Comparison of ENCODE assay signal across 9 mouse cellular contexts in genomic region chr4:57543692-57544256, GRCm38 (mm10). TPM values are rescaled to one million over a fixed set of nuclear protein-coding genes. Genes with fewer than 3 reads are reported as not detected.
DNase-seq lines count a peak whose midpoint lies in the region; ATAC-seq and TF ChIP-seq lines count a peak whose summit lies in the region.
"Had no signal": no experiment of that assay in that cellular context is flagged by ENCODE, and none has a peak within 500 bp of the region (broad histone marks: within the 10 kb centered on the region; RNA-seq: fewer than 3 reads in every experiment).

No protein-coding gene starts in this region.

- no peaks in the 10 kb centered on the region for H3K36me3 ChIP-seq in forebrain, embryonic 14.5 days (ENCODE audit: control insufficient read depth, insufficient read depth, low read length)
- no peaks in the 10 kb centered on the region for H3K36me3 ChIP-seq in lung, postnatal 0 days (ENCODE audit: insufficient read depth, low read length)

- no peaks in the 10 kb centered on the region for H3K27me3 ChIP-seq in forebrain, embryonic 14.5 days (replicated peaks; ENCODE audit: control insufficient read depth, insufficient read depth, low read length)
- H3K27me3 ChIP-seq in lung, postnatal 0 days (replicated peaks; ENCODE audit: insufficient read depth, low read length): no peaks in the 10 kb centered on the region

- H3K27ac ChIP-seq in forebrain, embryonic 14.5 days (ENCODE audit: low read depth, low read length): no peak overlapping the region
- no peak overlapping the region; the same call in 1 of the 2 replicates for H3K27ac ChIP-seq in lung, postnatal 0 days (ENCODE audit: low read length)
- H3K27ac ChIP-seq: macrophage had no signal

- DNase-seq in layer of hippocampus, adult 9-11 months: peak; percentile 29
- DNase-seq in layer of hippocampus, postnatal 25 days (ENCODE audit: extremely low spot score in 1 of 2, low spot score in 1 of 2): no peak
- peak; percentile 65 for DNase-seq in brain, adult 2 months (ENCODE audit: low read depth, low spot score)
- peak; percentile 79 for DNase-seq in forebrain, embryonic 14.5 days (ENCODE audit: low spot score)
- DNase-seq in lung, postnatal 0 days (ENCODE audit: low spot score): peak; percentile 55
- DNase-seq in layer of hippocampus, adult 11-12 months (ENCODE audit: low spot score): no peak
- no peak for DNase-seq in spleen, adult 18-20 months

- 0% methylated on average over 6 of the region's 6 CpGs for WGBS in forebrain, embryonic 14.5 days
- WGBS in lung, postnatal 0 days: 3% methylated on average over 6 of the region's 6 CpGs

- H3K9me3 ChIP-seq in forebrain, embryonic 14.5 days (replicated peaks; ENCODE audit: control insufficient read depth, low read length): no peaks in the 10 kb centered on the region
- H3K9me3 ChIP-seq in lung, postnatal 0 days (ENCODE audit: low read length): no peaks in the 10 kb centered on the region

- no peak for TF ChIP-seq CTCF in lung, postnatal 0 days (IDR thresholded peaks at IDR 0.05)

- ATAC-seq in forebrain, embryonic 14.5 days: peak; percentile 82
- peak; percentile 77 for ATAC-seq in lung, postnatal 0 days
- no peak for ATAC-seq in CD4-positive, CD25-positive, alpha-beta regulatory T cell, adult 4 months

- H3K4me1 ChIP-seq in forebrain, embryonic 14.5 days (ENCODE audit: control insufficient read depth, insufficient read depth, low read length): peaks cover 7% of the 10 kb centered on the region
- no peaks in the 10 kb centered on the region; the same call in 1 of the 2 replicates for H3K4me1 ChIP-seq in lung, postnatal 0 days (ENCODE audit: insufficient read depth, low read depth, low read length)

- no peak for TF ChIP-seq EP300 in lung, postnatal 0 days (IDR thresholded peaks at IDR 0.05)

- H3K4me3 ChIP-seq in forebrain, embryonic 14.5 days (ENCODE audit: low read depth, low read length): no peak overlapping the region
- peak overlapping the region; percentile 6 for H3K4me3 ChIP-seq in lung, postnatal 0 days (ENCODE audit: low read depth, low read length)

- H3K4me2 ChIP-seq in forebrain, embryonic 14.5 days (ENCODE audit: low read length): peak overlapping the region; percentile 16; the same call in 1 of the 2 replicates
- H3K4me2 ChIP-seq in lung, postnatal 0 days (replicated peaks; ENCODE audit: low read depth, low read length): peak overlapping the region; percentile 46

- H3K9ac ChIP-seq in forebrain, embryonic 14.5 days (ENCODE audit: low read length): no peak overlapping the region
- H3K9ac ChIP-seq in lung, postnatal 0 days (replicated peaks; ENCODE audit: low read depth): no peak overlapping the region

RNA-seq across cellular contexts. Expression of gene Pakap, which starts 24.2 kb away (rescaled TPM):
- total RNA-seq in layer of hippocampus, postnatal 25 days (2021): 10 to 100 TPM; 23.4 to 28.3 TPM
- 4.1 and 5.5 TPM in 2 replicates for polyA plus RNA-seq in forebrain, embryonic 14.5 days (2014; fragmentation: Nextera tagmentation; extraction: Ambion mirVana)
- 60.5 and 68.6 TPM in 2 replicates for polyA plus RNA-seq in lung, postnatal 0 days (2015; fragmentation: Nextera tagmentation; extraction: Ambion mirVana)
- polyA plus RNA-seq in CD4-positive, CD25-positive, alpha-beta regulatory T cell, adult 4 months (2017; shearing (Covaris generic)): 1 to 10 TPM; 2.3 to 3.7 TPM
- polyA plus RNA-seq: macrophage had no signal

Comparison
In these comparisons a context has a peak if more than half of its experiments do, and no peak if none do; other contexts are left out.
1. DNase-seq: peak in layer of hippocampus, adult 9-11 months (single experiment), brain, adult 2 months (single experiment), forebrain, embryonic 14.5 days (single experiment) and lung, postnatal 0 days (single experiment); none in layer of hippocampus, postnatal 25 days (0 of 2), layer of hippocampus, adult 11-12 months (single experiment) and spleen, adult 18-20 months (0 of 2).